Mouse (Mus musculus) brain, embryonic 14.5 days (tissue): ENCODE measurements at regions not wholly inside any gene's neighbourhood (a gene's known extent, or its start where the extent isn't known, plus 50 kb on each side); places are given as distances from the start of the nearest gene placed in this dataset.

ENCODE experiments used
- DNase-seq: peaks from one replicate; pipeline ENCODE4 v3.0.0-alpha.2; 2011; ENCODE audit warnings: low read depth
- CTCF ChIP-seq: fragments of 200-500 bp; IDR thresholded peaks from 2 replicates; pipeline ENCODE4 v1.5.1; 2012; ENCODE audit warnings: inconsistent platforms, mild to moderate bottlenecking, moderate library complexity, borderline replicate concordance; ENCODE audit not compliant: insufficient read depth, insufficient read length; ENCODE audit errors: extremely low read depth
- POLR2A ChIP-seq: fragments of 200-500 bp; IDR thresholded peaks from 2 replicates; pipeline ENCODE4 v1.6.1; 2012; ENCODE audit warnings: mild to moderate bottlenecking, inconsistent platforms, borderline replicate concordance; ENCODE audit not compliant: poor library complexity, insufficient read depth, insufficient read length, severe bottlenecking; ENCODE audit errors: extremely low read depth

- peak; percentile 53 for DNase-seq
- TF ChIP-seq CTCF (no peak), POLR2A (no peak)
These were observed 56.7 kb upstream of the Nudt7 start for GRCm38 (mm10) chr8:114076701-114077100.

- peak; percentile 86 for DNase-seq
- TF ChIP-seq CTCF (peak; percentile 85; the same call in 1 of the 2 replicates), POLR2A (no peak)
These were observed 52.2 kb upstream of the Nudt7 start for GRCm38 (mm10) chr8:114081049-114081756.

GRCm38 (mm10) chr8:114081757-114082059 lies 51.6 kb upstream of the Nudt7 start:
- DNase-seq = no peak
- TF ChIP-seq POLR2A (no peak), CTCF (no peak)
